Mouse (Mus musculus): ENCODE data around the gene Cdc42bpa.

DNA sequence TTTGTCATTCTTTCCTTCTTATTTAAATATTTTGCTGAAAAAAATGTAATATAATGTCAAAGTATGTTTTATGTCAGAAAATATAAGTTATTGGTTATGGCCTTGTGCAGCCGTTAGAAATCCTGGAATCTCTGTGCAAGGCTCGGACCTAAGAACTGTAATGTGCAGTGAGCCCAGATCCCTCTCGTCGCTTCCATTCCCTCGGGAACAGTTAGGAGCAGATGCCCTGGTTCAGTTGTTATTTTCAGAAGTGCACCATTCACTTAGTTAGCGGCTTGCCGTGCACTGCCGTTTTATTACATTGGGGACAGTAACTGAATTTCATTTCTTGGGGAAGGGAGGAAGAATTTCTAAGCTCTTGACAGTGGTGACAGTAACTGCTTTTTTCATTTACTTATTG is 158.0 kb downstream of the Cdc42bpa start:
- TF ChIP-seq CTCF (conservative IDR thresholded peaks at IDR 0.05; ENCODE audit: insufficient read depth, insufficient read length, low read depth, low read length) (no peak), POLR2A (IDR thresholded peaks at IDR 0.05; ENCODE audit: low read depth, low read length) (no peak)

Measured in kidney, adult 2 months (tissue).